8 mouse cellular contexts compared by ENCODE assay signal in the genomic region with DNA sequence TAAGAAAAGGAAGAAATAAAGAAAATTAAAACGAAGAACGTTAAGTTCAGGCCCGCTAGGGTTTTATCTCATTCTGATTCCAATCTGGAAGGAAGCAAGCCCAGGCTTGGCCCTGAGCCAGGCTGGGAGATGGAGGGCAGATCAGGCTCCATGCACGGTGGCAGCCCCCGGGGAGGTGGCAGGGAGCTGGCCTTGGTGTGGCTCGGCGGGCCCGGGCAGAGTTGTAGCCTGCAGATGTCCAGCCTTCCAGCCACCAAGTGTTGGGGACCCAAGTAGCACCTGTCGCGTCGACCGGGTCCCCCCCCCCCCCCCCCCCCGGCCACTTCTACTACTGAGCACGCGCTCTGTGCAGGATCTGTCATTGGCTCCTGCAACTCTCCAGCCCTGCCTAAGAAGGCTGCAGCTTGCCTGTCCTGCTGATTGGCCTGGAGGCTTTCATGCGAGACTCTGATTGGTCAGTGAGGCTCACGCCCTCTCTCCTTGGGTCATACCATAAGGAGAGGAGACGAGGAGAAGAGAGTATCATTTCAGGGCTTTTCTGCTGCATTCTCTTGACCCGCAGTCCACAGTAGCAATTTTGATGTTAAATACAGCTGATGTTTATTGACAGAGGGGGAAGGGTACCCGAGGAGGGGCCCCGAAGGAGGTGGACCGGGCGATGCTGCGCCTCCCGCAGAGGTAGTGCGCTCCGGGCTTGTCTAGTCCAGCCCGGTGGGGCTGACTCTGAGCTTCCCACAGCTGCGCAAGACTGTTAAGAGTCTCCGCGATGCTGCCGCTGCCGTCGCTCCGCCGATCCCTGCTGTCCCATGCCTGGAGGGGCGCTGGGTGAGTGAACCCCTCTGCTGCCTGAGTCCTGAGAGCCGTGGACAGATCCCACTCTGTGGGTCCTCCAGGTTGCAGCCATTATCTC. TPM values are rescaled to one million over a fixed set of nuclear protein-coding genes. Genes with fewer than 3 reads are reported as not detected.
DNase-seq lines count a peak whose midpoint lies in the region; ATAC-seq lines count a peak whose summit lies in the region.

Aldh4a1 (plus strand) TSS at position 494 of the 910 bp plus-strand sequence.

- ATAC-seq in inflammation-experienced regulatory T-cells, adult 6 months, result peak; percentile 99
- ATAC-seq in megakaryocyte-erythroid progenitor cell, adult 5-6 weeks (replicated peaks; ENCODE audit: low FRiP score, low TSS enrichment, poor library complexity, severe bottlenecking), result peak; percentile 97

- intact Hi-C loops in gastrocnemius, postnatal 14 days (cut with DNase I; ENCODE audit: low total_unique reads), result no loop called here
- intact Hi-C loops in left cerebral cortex, postnatal 10 days (cut with DNase I), result loop anchor here (2.0 kb wide), 1 partner anchor 48 kb away; no protein-coding TSS in a partner anchor

- peak; percentile 93 to 97 for DNase-seq in adrenal gland, adult (ENCODE audit: inconsistent age in 2 of 2, low spot score in 1 of 2)
- DNase-seq in embryo, embryonic 10.5 days (ENCODE audit: low spot score), result peak; percentile 96
- DNase-seq in gastrocnemius, postnatal 14 days, result peak; percentile 88
- peak; percentile 92 to 96 for DNase-seq in left cerebral cortex, postnatal 10 days (ENCODE audit: extremely low spot score in 1 of 2, low spot score in 2 of 2)
- peak; percentile 89 for DNase-seq in right cerebral cortex, postnatal 25 days
- DNase-seq in urinary bladder, postnatal 4 days (ENCODE audit: low spot score in 2 of 2), result peak; percentile 85 to 88

RNA-seq across cellular contexts. Expression of gene Aldh4a1, which starts in this region (rescaled TPM):
- 10 to 100 TPM; 45.0 to 47.7 TPM for total RNA-seq in gastrocnemius, postnatal 14 days (2021)
- polyA plus RNA-seq in inflammation-experienced regulatory T-cells, adult 6 months (2017; shearing (Covaris generic)), result 10 to 100 TPM in 1 of 3 experiments, 1 to 10 TPM in 2; 7.5 to 12.0 (median 8.6) TPM
- 10 to 100 TPM; 18.4 to 19.1 TPM for total RNA-seq in left cerebral cortex, postnatal 10 days (2021)
- total RNA-seq in megakaryocyte-erythroid progenitor cell, adult 5-6 weeks (2014; fragmentation: Nextera tagmentation), result 8.0 and 13.2 TPM in 2 replicates
- total RNA-seq in megakaryocyte-erythroid progenitor cell, adult 5-6 weeks (2017), result 9.9 and 13.3 TPM in 2 replicates

Comparison
In these comparisons a context has a peak if more than half of its experiments do, and no peak if none do; other contexts are left out.
1. Peak in every context shown above with its lines: DNase-seq and ATAC-seq.